Mouse (Mus musculus) forebrain, embryonic 15.5 days (tissue): Measurements from ENCODE around the gene Slc25a25. TPM values are rescaled to one million over a fixed set of nuclear protein-coding genes. Genes with fewer than 3 reads are reported as not detected.
A peak's percentile ranks its signal among the peaks of the same experiment; 100 is the strongest.

Experiments
- ATAC-seq: fragments of 200-750 bp; cut with Nextera tagmentation; replicated peaks from 2 replicates; pipeline ENCODE4 v1.8.0; 2017; ENCODE audit warnings: mild to moderate bottlenecking, moderate TSS enrichment, moderate library complexity
- H3K27ac ChIP-seq: fragments of 300-500 bp; sonication (generic); replicated peaks from 2 replicates; pipeline ENCODE4 v1.5.1; 2015; ENCODE audit warnings: mild to moderate bottlenecking, inconsistent platforms
- H3K27me3 ChIP-seq: fragments of 300-500 bp; sonication (generic); 2 replicates; pipeline ENCODE4 v1.6.1; 2015; ENCODE audit warnings: inconsistent platforms
- H3K36me3 ChIP-seq: fragments of 300-500 bp; sonication (generic); 2 replicates; pipeline ENCODE4 v1.6.1; 2015; ENCODE audit warnings: mild to moderate bottlenecking, inconsistent platforms
- H3K4me1 ChIP-seq: fragments of 300-500 bp; sonication (generic); 2 replicates; pipeline ENCODE4 v1.6.1; 2015; ENCODE audit warnings: inconsistent platforms
- H3K4me2 ChIP-seq: fragments of 300-500 bp; sonication (generic); replicated peaks from 2 replicates; pipeline ENCODE4 v1.6.1; 2015; ENCODE audit warnings: mild to moderate bottlenecking, inconsistent platforms
- H3K4me3 ChIP-seq: fragments of 300-500 bp; sonication (generic); 2 replicates; pipeline ENCODE4 v1.5.1; 2015; ENCODE audit warnings: mild to moderate bottlenecking, inconsistent platforms
- H3K9ac ChIP-seq: fragments of 300-500 bp; sonication (generic); replicated peaks from 2 replicates; pipeline ENCODE4 v1.6.1; 2015; ENCODE audit warnings: mild to moderate bottlenecking, inconsistent platforms
- H3K9me3 ChIP-seq: fragments of 300-500 bp; sonication (generic); 2 replicates; pipeline ENCODE4 v1.6.1; 2016; ENCODE audit warnings: inconsistent platforms
- WGBS: fragments of 180-500 bp; shearing (Covaris S2); methylation state at CpG from one replicate; pipeline ENCODE4 v1.1.7; 2015; ENCODE audit warnings: mixed read lengths; 5-methylcytosine and 5-hydroxymethylcytosine counted together
- polyA plus RNA-seq: library from polyadenylated mRNA; unstranded; fragments of >200 nt; fragmentation: Nextera tagmentation; extraction: Ambion mirVana; gene quantifications from 2 replicates; pipeline ENCODE4 v1.2.1, GENCODE M21; 2015

The Slc25a25 gene
- polyA plus RNA-seq, 1 experiment from 2014 or later: 48.2 TPM

DNA sequence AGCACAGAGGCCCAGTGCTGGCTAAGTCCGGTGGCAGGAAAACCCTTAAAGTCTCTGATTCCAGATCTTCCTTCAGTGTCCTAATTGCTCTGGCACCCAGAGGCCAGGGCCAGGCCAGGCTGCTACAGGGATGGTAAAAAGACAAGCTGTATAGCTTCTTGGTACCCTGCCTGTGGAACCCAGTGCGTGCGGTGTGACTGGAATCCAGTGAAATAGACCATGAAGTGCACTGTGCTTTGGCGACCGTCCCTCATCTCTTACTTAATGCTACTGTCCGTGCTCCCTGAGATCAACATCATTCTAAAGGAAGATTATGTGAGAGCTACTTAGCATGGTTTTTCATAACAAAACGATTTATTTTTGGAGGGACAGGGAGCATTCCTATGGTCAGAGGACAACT, 39.8 kb downstream of the Slc25a25 start:
- no peaks in the 10 kb centered on the region for H3K27me3 ChIP-seq
- no peaks in the 10 kb centered on the region for H3K9me3 ChIP-seq
- no peak overlapping the region for H3K27ac ChIP-seq
- H3K4me2 ChIP-seq: no peak overlapping the region
- no peak overlapping the region for H3K9ac ChIP-seq
- no peaks in the 10 kb centered on the region for H3K4me1 ChIP-seq
- ATAC-seq: no peak
- no peak overlapping the region for H3K4me3 ChIP-seq
- 89% methylated on average over 7 of the region's 7 CpGs for WGBS
- H3K36me3 ChIP-seq: peaks cover 27% of the 10 kb centered on the region

- ATAC-seq: no peak
- 72% methylated on average over 25 of the region's 25 CpGs for WGBS
- no peaks in the 10 kb centered on the region for H3K9me3 ChIP-seq
Observed at GRCm38 (mm10) chr2:32408429-32409424, 42.5 kb downstream of the Slc25a25 start.

GRCm38 (mm10) chr2:32407144-32407824, 44.0 kb downstream of the Slc25a25 start:
- Histone ChIP-seq H3K4me2 (no peak overlapping the region), H3K9ac (no peak overlapping the region), H3K27ac (no peak overlapping the region), H3K4me3 (no peak overlapping the region), H3K27me3 (no peaks in the 10 kb centered on the region), H3K36me3 (peaks cover 5% of the 10 kb centered on the region; the same call in 1 of the 2 replicates), H3K9me3 (no peaks in the 10 kb centered on the region), H3K4me1 (no peaks in the 10 kb centered on the region)
- 82% methylated on average over 7 of the region's 7 CpGs for WGBS
- no peak for ATAC-seq

More at GRCm38 (mm10) chr2:32408429-32409424, 42.5 kb downstream of the Slc25a25 start:
- H3K4me2 ChIP-seq: no peak overlapping the region
- H3K36me3 ChIP-seq: no peaks in the 10 kb centered on the region; the same call in 1 of the 2 replicates
- H3K27ac ChIP-seq: no peak overlapping the region
- no peak overlapping the region for H3K4me3 ChIP-seq
- H3K27me3 ChIP-seq: no peaks in the 10 kb centered on the region
- H3K9ac ChIP-seq: no peak overlapping the region
- no peaks in the 10 kb centered on the region for H3K4me1 ChIP-seq

- H3K9me3 ChIP-seq: no peaks in the 10 kb centered on the region
- H3K4me1 ChIP-seq: no peaks in the 10 kb centered on the region
- H3K27me3 ChIP-seq: no peaks in the 10 kb centered on the region
- ATAC-seq: peak; percentile 36; the same call in 1 of the 2 replicates
- peaks cover 18% of the 10 kb centered on the region for H3K36me3 ChIP-seq
- no peak overlapping the region for H3K4me2 ChIP-seq
- no peak overlapping the region for H3K27ac ChIP-seq
- no peak overlapping the region for H3K4me3 ChIP-seq
- WGBS: 22% methylated on average over 2 of the region's 2 CpGs
- no peak overlapping the region for H3K9ac ChIP-seq
Observed at GRCm38 (mm10) chr2:32404663-32405062, 46.6 kb downstream of the Slc25a25 start.

DNA sequence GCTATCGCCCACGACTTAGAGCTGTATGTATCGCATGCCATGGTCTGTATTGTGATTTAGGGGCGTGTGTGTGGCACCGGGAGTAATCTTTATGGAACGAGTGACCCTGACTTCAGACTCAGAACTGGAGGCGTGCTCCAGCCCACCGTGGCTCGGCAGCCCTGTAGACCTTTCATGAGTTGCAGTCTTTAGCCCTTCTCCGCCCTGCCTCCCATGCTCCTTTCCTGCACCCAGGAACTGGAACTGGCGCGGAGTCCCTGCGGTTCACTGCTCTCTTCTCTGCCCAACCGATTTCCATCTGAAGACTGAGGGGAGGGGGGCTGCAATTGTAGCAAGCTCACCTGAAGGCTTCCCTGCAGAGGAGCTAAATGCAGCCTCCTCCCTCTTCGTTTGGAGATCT, 54.5 kb downstream of the Slc25a25 start:
- Histone ChIP-seq H3K9me3 (no peaks in the 10 kb centered on the region), H3K4me1 (peaks cover 21% of the 10 kb centered on the region), H3K4me3 (peak overlapping the region; percentile 74), H3K27ac (peak overlapping the region; percentile 95), H3K9ac (peak overlapping the region; percentile 68), H3K27me3 (no peaks in the 10 kb centered on the region), H3K36me3 (peaks cover 9% of the 10 kb centered on the region), H3K4me2 (peak overlapping the region; percentile 89)
- WGBS: 2% methylated on average over 15 of the region's 15 CpGs
- no peak for ATAC-seq

DNA sequence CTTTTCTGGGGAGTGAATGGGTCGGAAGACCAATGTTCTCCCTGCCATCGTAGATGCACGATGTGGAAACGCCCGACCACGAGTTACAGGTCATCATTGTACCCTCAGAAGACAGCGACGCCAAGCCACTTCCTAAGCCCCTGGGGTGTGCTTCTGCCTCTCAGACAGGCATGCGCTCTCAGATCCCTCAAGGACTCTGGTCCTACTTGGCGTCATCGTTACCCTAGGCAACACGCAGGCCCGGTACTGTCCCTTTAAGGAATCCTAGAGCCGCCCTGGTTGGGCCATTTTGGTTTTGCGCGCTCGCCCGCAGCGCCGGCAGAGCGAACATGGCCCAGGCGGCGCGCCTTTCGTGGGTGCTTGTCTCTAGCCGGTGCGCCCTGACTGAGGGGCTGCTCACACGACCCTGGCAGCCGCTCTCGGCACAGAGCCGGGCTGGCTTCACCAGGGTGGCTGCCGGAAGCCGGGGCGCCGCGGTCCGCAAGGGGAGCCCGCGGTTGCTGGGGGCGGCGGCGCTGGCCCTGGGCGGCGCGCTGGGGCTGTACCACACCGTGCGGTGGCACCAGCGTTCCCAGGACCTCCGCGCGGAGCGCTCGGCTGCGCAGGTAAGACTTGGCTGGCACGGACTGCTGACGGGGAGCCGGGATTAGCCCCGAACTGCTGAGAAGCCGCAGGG, 55.2 kb downstream of the Slc25a25 start:
- Histone ChIP-seq H3K27ac (peak overlapping the region; percentile 95), H3K4me1 (peaks cover 21% of the 10 kb centered on the region), H3K36me3 (peaks cover 6% of the 10 kb centered on the region), H3K9me3 (no peaks in the 10 kb centered on the region), H3K9ac (peak overlapping the region; percentile 68), H3K4me3 (peak overlapping the region; percentile 74), H3K4me2 (peak overlapping the region; percentile 89), H3K27me3 (no peaks in the 10 kb centered on the region)
- peak; percentile 98 for ATAC-seq
- under 1% methylated on average over 59 of the region's 59 CpGs for WGBS

- Histone ChIP-seq H3K27me3 (no peaks in the 10 kb centered on the region), H3K4me3 (peak within 1 kb of the TSS; percentile 74), H3K4me1 (peaks cover 21% of the 10 kb centered on the region), H3K4me2 (peak within 1 kb of the TSS; percentile 89), H3K9ac (peak within 1 kb of the TSS; percentile 68), H3K9me3 (no peaks in the 10 kb centered on the region), H3K36me3 (peaks cover under 1% of the 10 kb centered on the region; the same call in 1 of the 2 replicates), H3K27ac (peak within 1 kb of the TSS; percentile 95)
- WGBS: under 1% methylated on average over 31 of the region's 31 CpGs
- ATAC-seq: peak; percentile 91
Observed at GRCm38 (mm10) chr2:32395484-32395945, 55.7 kb downstream of the Slc25a25 start, which contains the start of gene Ptges2. Gene Ptges2 (plus strand): TSS chr2:32395896.

GRCm38 (mm10) chr2:32394973-32395372, 56.3 kb downstream of the Slc25a25 start:
- H3K27me3 ChIP-seq: no peaks in the 10 kb centered on the region
- 6% methylated on average over 8 of the region's 8 CpGs for WGBS
- no peaks in the 10 kb centered on the region; the same call in 1 of the 2 replicates for H3K36me3 ChIP-seq
- no peak for ATAC-seq
- peak overlapping the region; percentile 68 for H3K9ac ChIP-seq
- peaks cover 21% of the 10 kb centered on the region for H3K4me1 ChIP-seq
- H3K4me3 ChIP-seq: peak overlapping the region; percentile 74
- no peaks in the 10 kb centered on the region for H3K9me3 ChIP-seq
- peak overlapping the region; percentile 89 for H3K4me2 ChIP-seq
- H3K27ac ChIP-seq: peak overlapping the region; percentile 95

GRCm38 (mm10) chr2:32392063-32392462, 59.2 kb downstream of the Slc25a25 start:
- no peaks in the 10 kb centered on the region for H3K36me3 ChIP-seq
- H3K4me3 ChIP-seq: no peak overlapping the region
- no peaks in the 10 kb centered on the region for H3K9me3 ChIP-seq
- H3K27ac ChIP-seq: no peak overlapping the region
- WGBS: 82% methylated on average over 5 of the region's 5 CpGs
- H3K4me1 ChIP-seq: peaks cover 13% of the 10 kb centered on the region
- no peak overlapping the region for H3K9ac ChIP-seq
- ATAC-seq: no peak
- H3K27me3 ChIP-seq: no peaks in the 10 kb centered on the region
- H3K4me2 ChIP-seq: no peak overlapping the region

DNA sequence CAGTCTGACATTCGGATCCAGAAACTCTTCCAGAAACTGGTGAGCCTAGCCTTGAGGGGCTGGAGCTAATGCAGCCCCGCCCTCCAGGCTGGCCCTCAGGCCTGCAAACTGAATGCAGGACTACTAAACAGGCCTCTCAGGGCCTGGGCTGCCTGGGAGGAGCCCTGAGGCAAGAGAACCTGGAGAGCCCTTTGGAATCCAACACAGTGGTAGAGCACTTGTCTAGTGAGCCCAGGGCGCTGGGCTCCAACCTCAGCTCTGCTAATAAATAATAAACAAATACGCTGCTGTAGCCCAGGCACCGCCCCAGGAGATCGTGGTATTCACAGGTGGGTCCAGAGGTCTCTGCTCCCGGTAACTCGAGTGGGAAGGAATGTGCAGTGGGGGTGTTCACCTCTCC, 60.4 kb downstream of the Slc25a25 start:
- Histone ChIP-seq H3K4me2 (no peak overlapping the region), H3K9me3 (no peaks in the 10 kb centered on the region), H3K27ac (no peak overlapping the region), H3K36me3 (no peaks in the 10 kb centered on the region), H3K4me1 (peaks cover 6% of the 10 kb centered on the region), H3K27me3 (no peaks in the 10 kb centered on the region), H3K9ac (no peak overlapping the region), H3K4me3 (no peak overlapping the region)
- ATAC-seq: no peak
- WGBS: 81% methylated on average over 8 of the region's 8 CpGs

DNA sequence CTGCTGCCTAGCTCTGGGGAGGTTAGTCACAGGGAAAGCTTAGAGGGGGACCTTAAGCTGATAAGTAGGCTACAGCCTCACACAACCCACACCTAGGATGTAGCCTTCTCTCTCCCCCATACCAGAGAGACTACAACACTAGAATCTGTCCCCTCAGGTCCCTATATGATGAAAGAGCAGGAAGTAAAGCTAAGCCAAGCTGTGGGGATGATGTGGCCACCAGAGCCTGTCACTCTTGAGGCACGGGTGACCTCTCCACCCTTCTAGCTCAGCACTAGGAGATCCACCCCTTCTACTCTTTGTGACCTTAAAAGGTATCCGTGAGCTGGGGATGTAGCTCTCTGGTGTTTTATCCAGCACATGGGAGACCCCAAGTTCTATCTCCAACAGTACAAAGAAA, 62.1 kb downstream of the Slc25a25 start:
- no peak overlapping the region for H3K27ac ChIP-seq
- H3K4me3 ChIP-seq: no peak overlapping the region
- 72% methylated on average over 2 of the region's 2 CpGs for WGBS
- H3K36me3 ChIP-seq: no peaks in the 10 kb centered on the region
- ATAC-seq: no peak
- H3K27me3 ChIP-seq: no peaks in the 10 kb centered on the region
- no peak overlapping the region for H3K4me2 ChIP-seq
- no peaks in the 10 kb centered on the region for H3K4me1 ChIP-seq
- no peaks in the 10 kb centered on the region for H3K9me3 ChIP-seq
- H3K9ac ChIP-seq: no peak overlapping the region
